Mouse (Mus musculus): ENCODE measurements around the gene Ear1. TPM values are rescaled to one million over a fixed set of nuclear protein-coding genes. Genes with fewer than 3 reads are reported as not detected.
"Not testable (repeated sequence)": the region's sequence is repeated elsewhere in the genome, so short reads cannot be mapped to it uniquely, and the experiment has no call there.

Gene Ear1
- polyA plus RNA-seq, 1 experiment from 2014 or later: not detected

GRCm38 (mm10) chr14:43824176-43824575, 51.1 kb downstream of the Ear1 start:
- H3K4me2 ChIP-seq (ENCODE audit: low read depth, severe bottlenecking); H3K36me3 ChIP-seq (ENCODE audit: control insufficient read depth, insufficient read depth, low read length); H3K27ac ChIP-seq (replicated peaks; ENCODE audit: low read depth, low read length); H3K4me3 ChIP-seq (ENCODE audit: low read depth, low read length); H3K9ac ChIP-seq (ENCODE audit: low read length); H3K4me1 ChIP-seq (ENCODE audit: control insufficient read depth, insufficient read depth, low read length); DNase-seq (ENCODE audit: low spot score); ATAC-seq (ENCODE audit: insufficient number of reproducible peaks, low FRiP score, low TSS enrichment, low read depth); H3K27me3 ChIP-seq (ENCODE audit: control insufficient read depth, insufficient read depth, low read length); H3K9me3 ChIP-seq (ENCODE audit: control insufficient read depth, low read length): not testable (repeated sequence)
- 89% methylated on average over 6 of the region's 6 CpGs for WGBS

GRCm38 (mm10) chr14:43821869-43822268, 53.4 kb downstream of the Ear1 start:
- not testable (repeated sequence) for H3K9me3 ChIP-seq (ENCODE audit: control insufficient read depth, low read length); H3K4me1 ChIP-seq (ENCODE audit: control insufficient read depth, insufficient read depth, low read length); DNase-seq (ENCODE audit: low spot score); H3K9ac ChIP-seq (ENCODE audit: low read length); H3K27ac ChIP-seq (replicated peaks; ENCODE audit: low read depth, low read length); H3K36me3 ChIP-seq (ENCODE audit: control insufficient read depth, insufficient read depth, low read length); ATAC-seq (ENCODE audit: insufficient number of reproducible peaks, low FRiP score, low TSS enrichment, low read depth); H3K4me2 ChIP-seq (ENCODE audit: low read depth, severe bottlenecking); H3K4me3 ChIP-seq (ENCODE audit: low read depth, low read length); H3K27me3 ChIP-seq (ENCODE audit: control insufficient read depth, insufficient read depth, low read length)
- 65% methylated on average over 1 of the region's 2 CpGs for WGBS

DNA sequence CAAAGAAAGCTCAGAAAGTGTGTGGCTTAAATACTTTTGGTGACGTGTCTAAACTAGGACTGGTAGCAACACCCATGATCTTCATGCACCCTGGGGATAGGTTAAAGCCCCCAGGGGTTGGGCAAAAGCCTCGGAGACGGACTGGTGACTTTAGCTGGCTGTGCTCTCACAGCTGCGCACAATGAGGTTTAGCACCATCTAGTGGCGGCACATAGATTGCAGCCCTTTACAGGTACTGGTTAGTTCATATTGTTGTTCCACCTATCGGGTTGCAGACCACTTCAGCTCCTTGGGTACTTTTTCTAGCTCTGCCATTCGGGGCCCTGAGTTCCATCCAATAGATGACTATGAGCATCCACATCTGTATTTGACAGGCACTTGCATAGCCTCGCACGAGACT, 62.9 kb downstream of the Ear1 start:
- not testable (repeated sequence) for H3K27me3 ChIP-seq (ENCODE audit: control insufficient read depth, insufficient read depth, low read length)

GRCm38 (mm10) chr14:43808142-43808541, 67.2 kb downstream of the Ear1 start:
- not testable (repeated sequence) for DNase-seq (ENCODE audit: low spot score); ATAC-seq (ENCODE audit: insufficient number of reproducible peaks, low FRiP score, low TSS enrichment, low read depth); H3K9ac ChIP-seq (ENCODE audit: low read length); H3K27me3 ChIP-seq (ENCODE audit: control insufficient read depth, insufficient read depth, low read length); H3K27ac ChIP-seq (replicated peaks; ENCODE audit: low read depth, low read length); H3K9me3 ChIP-seq (ENCODE audit: control insufficient read depth, low read length); H3K4me1 ChIP-seq (ENCODE audit: control insufficient read depth, insufficient read depth, low read length); H3K4me2 ChIP-seq (ENCODE audit: low read depth, severe bottlenecking); H3K4me3 ChIP-seq (ENCODE audit: low read depth, low read length); H3K36me3 ChIP-seq (ENCODE audit: control insufficient read depth, insufficient read depth, low read length)
- WGBS: 86% methylated on average over 3 of the region's 4 CpGs

More for the DNA sequence above, 62.9 kb downstream of the Ear1 start:
- DNase-seq (ENCODE audit: low spot score): peak; percentile 51
- H3K4me3 ChIP-seq (ENCODE audit: low read depth, low read length); ATAC-seq (ENCODE audit: insufficient number of reproducible peaks, low FRiP score, low TSS enrichment, low read depth); H3K4me2 ChIP-seq (ENCODE audit: low read depth, severe bottlenecking); H3K9ac ChIP-seq (ENCODE audit: low read length); H3K9me3 ChIP-seq (ENCODE audit: control insufficient read depth, low read length); H3K27ac ChIP-seq (replicated peaks; ENCODE audit: low read depth, low read length); H3K36me3 ChIP-seq (ENCODE audit: control insufficient read depth, insufficient read depth, low read length); H3K4me1 ChIP-seq (ENCODE audit: control insufficient read depth, insufficient read depth, low read length): not testable (repeated sequence)
- WGBS: 72% methylated on average over 8 of the region's 9 CpGs

DNA sequence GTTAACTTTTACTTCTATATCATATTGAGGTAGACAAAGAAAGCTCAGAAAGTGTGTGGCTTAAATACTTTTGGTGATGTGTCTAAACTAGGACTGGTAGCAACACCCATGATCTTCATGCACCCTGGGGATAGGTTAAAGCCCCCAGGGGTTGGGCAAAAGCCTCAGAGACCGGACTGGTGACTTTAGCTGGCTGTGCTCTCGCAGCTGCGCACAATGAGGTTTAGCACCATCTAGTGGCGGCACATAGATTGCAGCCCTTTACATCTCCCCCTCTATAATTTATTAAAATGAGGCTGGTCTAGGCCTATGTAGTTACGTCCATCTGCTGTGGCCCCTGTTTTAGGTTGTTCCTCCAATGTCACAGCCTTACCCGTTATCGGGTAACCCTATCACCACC, 70.9 kb downstream of the Ear1 start:
- H3K4me3 ChIP-seq (ENCODE audit: low read depth, low read length); ATAC-seq (ENCODE audit: insufficient number of reproducible peaks, low FRiP score, low TSS enrichment, low read depth); H3K27ac ChIP-seq (replicated peaks; ENCODE audit: low read depth, low read length); H3K9ac ChIP-seq (ENCODE audit: low read length); H3K4me2 ChIP-seq (ENCODE audit: low read depth, severe bottlenecking); DNase-seq (ENCODE audit: low spot score); H3K4me1 ChIP-seq (ENCODE audit: control insufficient read depth, insufficient read depth, low read length); H3K9me3 ChIP-seq (ENCODE audit: control insufficient read depth, low read length); H3K27me3 ChIP-seq (ENCODE audit: control insufficient read depth, insufficient read depth, low read length); H3K36me3 ChIP-seq (ENCODE audit: control insufficient read depth, insufficient read depth, low read length): not testable (repeated sequence)
- WGBS: 11% methylated on average over 7 of the region's 7 CpGs

DNA sequence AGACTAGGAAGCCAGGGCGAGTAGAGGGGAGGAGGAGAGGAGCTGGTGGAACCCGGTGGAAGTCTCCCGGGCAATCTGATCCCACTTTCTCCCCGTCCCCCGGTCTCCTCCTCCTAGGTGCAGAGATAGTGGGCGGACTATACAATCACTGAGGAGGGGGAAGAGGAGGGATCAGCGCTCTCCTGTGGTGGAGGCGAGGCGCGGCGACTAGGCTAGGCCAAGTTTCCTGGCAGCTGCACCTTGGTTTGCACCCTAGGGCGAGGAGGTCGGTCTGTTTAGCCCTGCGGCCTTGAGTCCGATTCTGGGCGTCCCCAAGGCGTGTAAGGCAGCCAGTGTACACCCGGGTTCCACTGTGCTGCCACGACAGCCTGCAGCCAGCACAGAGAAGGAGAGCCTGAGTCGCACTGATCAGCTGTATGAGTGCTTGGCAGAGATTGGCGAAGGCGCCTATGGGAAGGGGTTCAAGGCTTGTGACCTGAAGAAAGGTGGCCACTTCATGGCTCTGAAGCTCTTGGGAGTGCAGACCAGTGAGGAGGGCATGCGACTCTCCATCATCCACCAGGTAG, 78.3 kb downstream of the Ear1 start:
- H3K27me3 ChIP-seq (ENCODE audit: control insufficient read depth, insufficient read depth, low read length); H3K4me1 ChIP-seq (ENCODE audit: control insufficient read depth, insufficient read depth, low read length); H3K36me3 ChIP-seq (ENCODE audit: control insufficient read depth, insufficient read depth, low read length); H3K4me3 ChIP-seq (ENCODE audit: low read depth, low read length); H3K9ac ChIP-seq (ENCODE audit: low read length); H3K9me3 ChIP-seq (ENCODE audit: control insufficient read depth, low read length); H3K27ac ChIP-seq (replicated peaks; ENCODE audit: low read depth, low read length): not testable (repeated sequence)
- peak; percentile 54; the same call in 1 of the 2 replicates for ATAC-seq (ENCODE audit: insufficient number of reproducible peaks, low FRiP score, low TSS enrichment, low read depth)
- peak; percentile 21 for DNase-seq (ENCODE audit: low spot score)
- H3K4me2 ChIP-seq (ENCODE audit: low read depth, severe bottlenecking): peak overlapping the region; percentile 17; the same call in 1 of the 2 replicates
- WGBS: 13% methylated on average over 22 of the region's 23 CpGs

GRCm38 (mm10) chr14:43796069-43796904, 79.0 kb downstream of the Ear1 start:
- H3K4me2 ChIP-seq (ENCODE audit: low read depth, severe bottlenecking): peak overlapping the region; percentile 17; the same call in 1 of the 2 replicates
- H3K9ac ChIP-seq (ENCODE audit: low read length): no peak overlapping the region
- H3K27ac ChIP-seq (replicated peaks; ENCODE audit: low read depth, low read length): no peak overlapping the region
- no peaks in the 10 kb centered on the region for H3K36me3 ChIP-seq (ENCODE audit: control insufficient read depth, insufficient read depth, low read length)
- no peaks in the 10 kb centered on the region for H3K4me1 ChIP-seq (ENCODE audit: control insufficient read depth, insufficient read depth, low read length)
- DNase-seq (ENCODE audit: low spot score) (no peak), ATAC-seq (ENCODE audit: insufficient number of reproducible peaks, low FRiP score, low TSS enrichment, low read depth) (peak; percentile 57; the same call in 1 of the 2 replicates)
- H3K4me3 ChIP-seq (ENCODE audit: low read depth, low read length): no peak overlapping the region
- no peaks in the 10 kb centered on the region for H3K27me3 ChIP-seq (ENCODE audit: control insufficient read depth, insufficient read depth, low read length)
- 22% methylated on average over 12 of the region's 14 CpGs for WGBS
- H3K9me3 ChIP-seq (ENCODE audit: control insufficient read depth, low read length): no peaks in the 10 kb centered on the region

- not testable (repeated sequence) for H3K4me2 ChIP-seq (ENCODE audit: low read depth, severe bottlenecking); DNase-seq (ENCODE audit: low spot score); H3K27me3 ChIP-seq (ENCODE audit: control insufficient read depth, insufficient read depth, low read length); H3K27ac ChIP-seq (replicated peaks; ENCODE audit: low read depth, low read length); H3K9ac ChIP-seq (ENCODE audit: low read length); H3K36me3 ChIP-seq (ENCODE audit: control insufficient read depth, insufficient read depth, low read length); H3K4me1 ChIP-seq (ENCODE audit: control insufficient read depth, insufficient read depth, low read length); H3K4me3 ChIP-seq (ENCODE audit: low read depth, low read length); H3K9me3 ChIP-seq (ENCODE audit: control insufficient read depth, low read length); ATAC-seq (ENCODE audit: insufficient number of reproducible peaks, low FRiP score, low TSS enrichment, low read depth)
- WGBS: 80% methylated on average over 5 of the region's 5 CpGs
These were observed 81.5 kb downstream of the Ear1 start for GRCm38 (mm10) chr14:43793811-43794210.
